Mouse (Mus musculus) neural tube, embryonic 15.5 days (tissue): ENCODE results near the gene Vipr1. TPM values are rescaled to one million over a fixed set of nuclear protein-coding genes. Genes with fewer than 3 reads are reported as not detected.

Source experiments
- polyA plus RNA-seq: library from polyadenylated mRNA; unstranded; fragments of >200 nt; fragmentation: Nextera tagmentation; extraction: Ambion mirVana; gene quantifications from 2 replicates; pipeline ENCODE4 v1.2.1, GENCODE M21; 2015

The Vipr1 gene
- polyA plus RNA-seq, 1 experiment from 2014 or later = 0.38 TPM

Other genes starting within 250 kb of the Vipr1 start
- gene Cck, start 147.0 kb upstream of the Vipr1 start, polyA plus RNA-seq = 102 and 127 TPM in 2 replicates
- gene Lyzl4, start 620 bp upstream of the Vipr1 start, polyA plus RNA-seq = 0.77 TPM in 1 of 2 replicates, not detected in the other
- 20.0 and 21.3 TPM in 2 replicates for gene Sec22c, start 62.8 kb downstream of the Vipr1 start, polyA plus RNA-seq
- gene Ss18l2, start 67.6 kb downstream of the Vipr1 start, polyA plus RNA-seq = 182 and 206 TPM in 2 replicates
- 51.5 and 52.8 TPM in 2 replicates for gene Nktr, start 76.5 kb downstream of the Vipr1 start, polyA plus RNA-seq
- gene Zfp651, start 116.6 kb downstream of the Vipr1 start, polyA plus RNA-seq = 27.9 and 36.3 TPM in 2 replicates
- 2.7 and 3.6 TPM in 2 replicates for gene Klhl40, start 134.9 kb downstream of the Vipr1 start, polyA plus RNA-seq
- 0.38 and 0.64 TPM in 2 replicates for gene Hhatl, start 149.8 kb downstream of the Vipr1 start, polyA plus RNA-seq
- gene Ccdc13, start 196.7 kb downstream of the Vipr1 start, polyA plus RNA-seq = 2.1 and 4.0 TPM in 2 replicates
- gene Higd1a, start 215.6 kb downstream of the Vipr1 start, polyA plus RNA-seq = 149 and 169 TPM in 2 replicates